Mouse (Mus musculus): Measurements from ENCODE around the gene Hipk2. TPM values are rescaled to one million over a fixed set of nuclear protein-coding genes. Genes with fewer than 3 reads are reported as not detected.

The Hipk2 gene
- polyA plus RNA-seq, 1 experiment from 2014 or later = 46.9 TPM

- Histone ChIP-seq H3K36me3 (peaks cover 6% of the 10 kb centered on the region; the same call in 1 of the 2 replicates), H3K27me3 (no peaks in the 10 kb centered on the region), H3K9ac (replicated peaks) (no peak overlapping the region), H3K27ac (no peak overlapping the region), H3K4me3 (replicated peaks) (no peak overlapping the region), H3K9me3 (no peaks in the 10 kb centered on the region), H3K4me1 (replicated peaks) (peaks cover 23% of the 10 kb centered on the region), H3K4me2 (replicated peaks) (no peak overlapping the region)
- no peak for ATAC-seq
- WGBS = 85% methylated on average over 3 of the region's 3 CpGs
Measured at GRCm38 (mm10) chr6:38797548-38797947, 78.4 kb downstream of the Hipk2 start.

- H3K4me2 ChIP-seq (replicated peaks) = no peak overlapping the region
- H3K4me3 ChIP-seq (replicated peaks) = no peak overlapping the region
- H3K27ac ChIP-seq = no peak overlapping the region
- no peak overlapping the region for H3K9ac ChIP-seq (replicated peaks)
- H3K27me3 ChIP-seq = no peaks in the 10 kb centered on the region
- no peaks in the 10 kb centered on the region for H3K9me3 ChIP-seq
- no peak for ATAC-seq
- peaks cover under 1% of the 10 kb centered on the region; the same call in 1 of the 2 replicates for H3K36me3 ChIP-seq
- H3K4me1 ChIP-seq (replicated peaks) = peaks cover 18% of the 10 kb centered on the region
Measured at GRCm38 (mm10) chr6:38796993-38797392, 79.0 kb downstream of the Hipk2 start.

- Histone ChIP-seq H3K9me3 (no peaks in the 10 kb centered on the region), H3K4me1 (replicated peaks) (peaks cover 13% of the 10 kb centered on the region), H3K27ac (no peak overlapping the region), H3K36me3 (no peaks in the 10 kb centered on the region), H3K4me2 (replicated peaks) (no peak overlapping the region), H3K27me3 (no peaks in the 10 kb centered on the region), H3K9ac (replicated peaks) (no peak overlapping the region), H3K4me3 (replicated peaks) (no peak overlapping the region)
- 89% methylated on average over 1 of the region's 1 CpGs for WGBS
- ATAC-seq = no peak
Measured at GRCm38 (mm10) chr6:38796388-38796787, 79.6 kb downstream of the Hipk2 start.

- no peaks in the 10 kb centered on the region for H3K36me3 ChIP-seq
- ATAC-seq = no peak
- no peak overlapping the region for H3K27ac ChIP-seq
- H3K9ac ChIP-seq (replicated peaks) = no peak overlapping the region
- H3K27me3 ChIP-seq = no peaks in the 10 kb centered on the region
- H3K9me3 ChIP-seq = no peaks in the 10 kb centered on the region
- WGBS = 98% methylated on average over 3 of the region's 3 CpGs
- H3K4me2 ChIP-seq (replicated peaks) = no peak overlapping the region
- H3K4me3 ChIP-seq (replicated peaks) = no peak overlapping the region
- peaks cover 7% of the 10 kb centered on the region for H3K4me1 ChIP-seq (replicated peaks)
Measured at GRCm38 (mm10) chr6:38795096-38795816, 80.7 kb downstream of the Hipk2 start.

GRCm38 (mm10) chr6:38792966-38793365 is 83.0 kb downstream of the Hipk2 start:
- Histone ChIP-seq H3K4me2 (replicated peaks) (no peak overlapping the region), H3K4me1 (replicated peaks) (no peaks in the 10 kb centered on the region; the same call in none of the 2 replicates), H3K9me3 (no peaks in the 10 kb centered on the region), H3K36me3 (0 out of 2 replicates have a peak, but pooled peaks cover 4% of the 10 kb centered on the region), H3K4me3 (replicated peaks) (no peak overlapping the region), H3K27ac (no peak overlapping the region), H3K9ac (replicated peaks) (no peak overlapping the region), H3K27me3 (no peaks in the 10 kb centered on the region)
- no peak for ATAC-seq
- WGBS = 92% methylated on average over 3 of the region's 3 CpGs

- no peaks in the 10 kb centered on the region for H3K27me3 ChIP-seq
- no peak overlapping the region for H3K9ac ChIP-seq (replicated peaks)
- ATAC-seq = no peak
- 89% methylated on average over 5 of the region's 5 CpGs for WGBS
- H3K9me3 ChIP-seq = no peaks in the 10 kb centered on the region
- peaks cover 28% of the 10 kb centered on the region for H3K4me1 ChIP-seq (replicated peaks)
- 0 out of 2 replicates have a peak, but pooled peaks cover 4% of the 10 kb centered on the region for H3K36me3 ChIP-seq
- no peak overlapping the region for H3K4me2 ChIP-seq (replicated peaks)
- no peak overlapping the region for H3K27ac ChIP-seq
- no peak overlapping the region for H3K4me3 ChIP-seq (replicated peaks)
Measured at GRCm38 (mm10) chr6:38789221-38789810, 86.6 kb downstream of the Hipk2 start.

- 94% methylated on average over 6 of the region's 6 CpGs for WGBS
- Histone ChIP-seq H3K9me3 (no peaks in the 10 kb centered on the region), H3K4me3 (replicated peaks) (no peak overlapping the region), H3K27ac (no peak overlapping the region), H3K9ac (replicated peaks) (no peak overlapping the region), H3K4me2 (replicated peaks) (no peak overlapping the region), H3K27me3 (no peaks in the 10 kb centered on the region), H3K36me3 (0 out of 2 replicates have a peak, but pooled peaks cover 4% of the 10 kb centered on the region), H3K4me1 (replicated peaks) (peaks cover 29% of the 10 kb centered on the region)
- no peak for ATAC-seq
Measured at GRCm38 (mm10) chr6:38787811-38788509, 88.0 kb downstream of the Hipk2 start.

GRCm38 (mm10) chr6:38787134-38787533 is 88.8 kb downstream of the Hipk2 start:
- Histone ChIP-seq H3K36me3 (0 out of 2 replicates have a peak, but pooled peaks cover 4% of the 10 kb centered on the region), H3K9ac (replicated peaks) (no peak overlapping the region), H3K4me3 (replicated peaks) (no peak overlapping the region), H3K4me2 (replicated peaks) (no peak overlapping the region), H3K4me1 (replicated peaks) (peaks cover 29% of the 10 kb centered on the region), H3K27ac (no peak overlapping the region), H3K27me3 (no peaks in the 10 kb centered on the region), H3K9me3 (no peaks in the 10 kb centered on the region)
- no peak for ATAC-seq
- 53% methylated on average over 1 of the region's 1 CpGs for WGBS

- no peaks in the 10 kb centered on the region for H3K27me3 ChIP-seq
- H3K4me3 ChIP-seq (replicated peaks) = no peak overlapping the region
- H3K4me1 ChIP-seq (replicated peaks) = peaks cover 29% of the 10 kb centered on the region
- 0 out of 2 replicates have a peak, but pooled peaks cover 4% of the 10 kb centered on the region for H3K36me3 ChIP-seq
- H3K4me2 ChIP-seq (replicated peaks) = no peak overlapping the region
- H3K9me3 ChIP-seq = no peaks in the 10 kb centered on the region
- WGBS = 54% methylated on average over 1 of the region's 1 CpGs
- no peak for ATAC-seq
- H3K27ac ChIP-seq = no peak overlapping the region
- no peak overlapping the region for H3K9ac ChIP-seq (replicated peaks)
Measured at GRCm38 (mm10) chr6:38785747-38786146, 90.2 kb downstream of the Hipk2 start.

- Histone ChIP-seq H3K27ac (no peak overlapping the region), H3K36me3 (no peaks in the 10 kb centered on the region), H3K4me3 (replicated peaks) (no peak overlapping the region), H3K27me3 (no peaks in the 10 kb centered on the region), H3K4me2 (replicated peaks) (no peak overlapping the region), H3K9ac (replicated peaks) (no peak overlapping the region), H3K4me1 (replicated peaks) (peaks cover 2% of the 10 kb centered on the region; the same call in 1 of the 2 replicates), H3K9me3 (no peaks in the 10 kb centered on the region)
- ATAC-seq = no peak
- 95% methylated on average over 7 of the region's 7 CpGs for WGBS
Measured at GRCm38 (mm10) chr6:38779411-38779810, 96.6 kb downstream of the Hipk2 start.

GRCm38 (mm10) chr6:38778887-38779286 is 97.1 kb downstream of the Hipk2 start:
- Histone ChIP-seq H3K27me3 (no peaks in the 10 kb centered on the region), H3K4me1 (replicated peaks) (no peaks in the 10 kb centered on the region), H3K27ac (no peak overlapping the region), H3K9me3 (no peaks in the 10 kb centered on the region), H3K9ac (replicated peaks) (no peak overlapping the region), H3K36me3 (no peaks in the 10 kb centered on the region), H3K4me2 (replicated peaks) (no peak overlapping the region), H3K4me3 (replicated peaks) (no peak overlapping the region)
- ATAC-seq = no peak

GRCm38 (mm10) chr6:38776000-38776584 is 99.9 kb downstream of the Hipk2 start:
- H3K36me3 ChIP-seq = no peaks in the 10 kb centered on the region
- H3K9me3 ChIP-seq = no peaks in the 10 kb centered on the region
- H3K9ac ChIP-seq (replicated peaks) = no peak overlapping the region
- no peak overlapping the region for H3K4me2 ChIP-seq (replicated peaks)
- H3K27ac ChIP-seq = no peak overlapping the region
- H3K4me1 ChIP-seq (replicated peaks) = no peaks in the 10 kb centered on the region
- H3K27me3 ChIP-seq = no peaks in the 10 kb centered on the region
- WGBS = 77% methylated on average over 2 of the region's 2 CpGs
- no peak for ATAC-seq
- H3K4me3 ChIP-seq (replicated peaks) = no peak overlapping the region

Data from midbrain, embryonic 13.5 days (tissue).